Mouse (Mus musculus) liver, embryonic 16.5 days (tissue): ENCODE data around the gene Fip1l1. TPM values are rescaled to one million over a fixed set of nuclear protein-coding genes. Genes with fewer than 3 reads are reported as not detected.

Experiments
- ATAC-seq: fragments of 200-750 bp; cut with Nextera tagmentation; 2 replicates; pipeline ENCODE4 v1.8.0; 2017; ENCODE audit warnings: low read depth, mild to moderate bottlenecking, moderate number of reproducible peaks, moderate library complexity
- H3K27ac ChIP-seq: fragments of 300-500 bp; sonication (generic); 2 replicates; pipeline ENCODE4 v1.5.1; 2014; ENCODE audit warnings: mild to moderate bottlenecking, low read length
- H3K27me3 ChIP-seq: fragments of 300-500 bp; sonication (generic); 2 replicates; pipeline ENCODE4 v1.6.1; 2014; ENCODE audit warnings: low read depth, low read length, mixed read lengths; ENCODE audit not compliant: control insufficient read depth, insufficient read depth
- H3K36me3 ChIP-seq: fragments of 300-500 bp; sonication (generic); 2 replicates; pipeline ENCODE4 v1.6.1; 2014; ENCODE audit warnings: mild to moderate bottlenecking; ENCODE audit not compliant: control insufficient read depth, insufficient read depth
- H3K4me1 ChIP-seq: fragments of 300-500 bp; sonication (generic); 2 replicates; pipeline ENCODE4 v1.6.1; 2014; ENCODE audit warnings: low read depth, low read length, mixed read lengths; ENCODE audit not compliant: control insufficient read depth
- H3K4me2 ChIP-seq: fragments of 300-500 bp; sonication (generic); 2 replicates; pipeline ENCODE4 v1.6.1; 2014; ENCODE audit warnings: low read depth, low read length, mixed read lengths
- H3K4me3 ChIP-seq: fragments of 300-500 bp; sonication (generic); 2 replicates; pipeline ENCODE4 v1.5.1; 2014; ENCODE audit warnings: low read depth, mild to moderate bottlenecking, low read length
- H3K9ac ChIP-seq: fragments of 300-500 bp; sonication (generic); 2 replicates; pipeline ENCODE4 v1.6.1; 2014; ENCODE audit warnings: low read depth, low read length
- H3K9me3 ChIP-seq: fragments of 300-500 bp; sonication (generic); replicated peaks from 2 replicates; pipeline ENCODE4 v1.6.1; 2016; ENCODE audit warnings: low read length; ENCODE audit not compliant: control insufficient read depth
- WGBS: fragments of 180-500 bp; shearing (Covaris S2); extraction: QIAGEN DNeasy Blood & Tissue Kit; methylation state at CpG from one replicate; pipeline ENCODE4 v1.1.7; 2014; ENCODE audit not compliant: insufficient replicate concordance; 5-methylcytosine and 5-hydroxymethylcytosine counted together
- polyA plus RNA-seq: library from polyadenylated mRNA; unstranded; fragments of >200 nt; fragmentation: Nextera tagmentation; extraction: Ambion mirVana; gene quantifications from 2 replicates; pipeline ENCODE4 v1.2.1, GENCODE M21; 2015

Gene Fip1l1
- polyA plus RNA-seq, 1 experiment from 2014 or later = 29.3 TPM

DNA sequence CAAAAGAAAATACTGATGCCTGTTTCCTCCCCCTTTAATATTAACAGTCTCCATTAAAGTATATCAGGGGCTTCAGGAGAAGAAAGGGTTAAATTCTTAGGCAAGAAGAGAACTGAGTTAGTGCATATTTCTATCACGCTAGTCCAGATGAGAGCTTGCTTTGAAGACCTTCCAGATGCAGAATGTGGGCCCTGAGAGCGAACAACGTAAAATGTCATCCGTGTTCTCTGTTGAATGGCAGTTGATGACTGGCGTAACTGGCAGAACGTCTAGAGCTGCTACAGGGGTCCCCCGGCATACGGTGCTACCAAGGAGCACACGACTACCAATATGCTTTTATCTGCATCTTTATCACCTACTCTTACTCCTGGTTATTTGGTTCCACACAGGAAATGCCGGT is 67.1 kb downstream of the Fip1l1 start:
- no peak for ATAC-seq

DNA sequence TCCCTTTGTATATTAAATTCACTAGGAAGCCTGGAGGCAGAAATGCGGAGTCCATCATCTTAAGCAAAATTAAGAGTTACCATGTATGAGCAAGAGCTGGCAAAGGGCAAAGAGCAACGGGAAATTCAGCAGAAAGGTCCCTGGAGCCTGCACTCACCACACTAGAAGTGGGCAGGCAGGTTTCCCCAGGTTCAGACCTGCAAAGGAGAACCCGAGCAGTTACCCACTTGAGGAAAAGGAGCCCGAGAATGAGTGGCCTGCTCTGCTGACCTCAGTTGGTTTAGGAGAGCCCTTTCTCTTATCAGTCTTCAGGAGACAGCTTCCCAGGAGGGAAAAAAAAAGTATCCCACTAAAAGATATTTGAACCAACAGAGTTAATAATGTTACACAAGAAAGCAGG is 68.1 kb downstream of the Fip1l1 start:
- Histone ChIP-seq H3K9me3 (no peaks in the 10 kb centered on the region), H3K27me3 (no peaks in the 10 kb centered on the region), H3K9ac (no peak overlapping the region), H3K4me1 (no peaks in the 10 kb centered on the region), H3K4me2 (no peak overlapping the region), H3K4me3 (no peak overlapping the region), H3K36me3 (no peaks in the 10 kb centered on the region), H3K27ac (no peak overlapping the region)
- ATAC-seq = no peak
- whole genome bisulfite sequencing = 61% methylated on average over 4 of the region's 4 CpGs

More for the DNA sequence above, 67.1 kb downstream of the Fip1l1 start:
- 78% methylated on average over 10 of the region's 10 CpGs for WGBS
- Histone ChIP-seq H3K9me3 (no peaks in the 10 kb centered on the region), H3K4me1 (no peaks in the 10 kb centered on the region), H3K4me2 (no peak overlapping the region), H3K27me3 (no peaks in the 10 kb centered on the region), H3K4me3 (no peak overlapping the region), H3K36me3 (no peaks in the 10 kb centered on the region), H3K9ac (no peak overlapping the region), H3K27ac (no peak overlapping the region)

DNA sequence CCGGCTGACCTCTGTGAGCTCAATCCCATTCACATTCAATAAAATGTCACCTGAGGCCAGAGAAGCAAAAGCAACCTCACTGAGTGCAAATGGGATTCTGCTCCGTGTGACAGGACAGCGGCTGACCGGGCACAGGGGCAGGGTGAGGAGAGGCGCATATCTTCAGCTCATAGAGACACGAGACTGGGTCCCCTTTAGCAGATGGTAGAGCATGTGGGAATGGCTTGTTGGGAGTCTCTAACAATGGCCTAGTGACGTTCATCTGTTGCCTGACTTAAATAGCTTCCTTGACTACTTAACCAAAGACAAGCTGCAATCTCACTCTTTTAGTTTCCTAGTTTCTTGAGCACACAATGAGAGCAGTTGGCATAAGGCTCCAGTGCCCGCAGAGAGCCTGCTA is 71.0 kb downstream of the Fip1l1 start:
- ATAC-seq = no peak
- Histone ChIP-seq H3K4me1 (no peaks in the 10 kb centered on the region), H3K27ac (no peak overlapping the region), H3K4me2 (no peak overlapping the region), H3K27me3 (no peaks in the 10 kb centered on the region), H3K36me3 (no peaks in the 10 kb centered on the region), H3K9me3 (no peaks in the 10 kb centered on the region), H3K9ac (no peak overlapping the region), H3K4me3 (no peak overlapping the region)
- 73% methylated on average over 8 of the region's 8 CpGs for WGBS

DNA sequence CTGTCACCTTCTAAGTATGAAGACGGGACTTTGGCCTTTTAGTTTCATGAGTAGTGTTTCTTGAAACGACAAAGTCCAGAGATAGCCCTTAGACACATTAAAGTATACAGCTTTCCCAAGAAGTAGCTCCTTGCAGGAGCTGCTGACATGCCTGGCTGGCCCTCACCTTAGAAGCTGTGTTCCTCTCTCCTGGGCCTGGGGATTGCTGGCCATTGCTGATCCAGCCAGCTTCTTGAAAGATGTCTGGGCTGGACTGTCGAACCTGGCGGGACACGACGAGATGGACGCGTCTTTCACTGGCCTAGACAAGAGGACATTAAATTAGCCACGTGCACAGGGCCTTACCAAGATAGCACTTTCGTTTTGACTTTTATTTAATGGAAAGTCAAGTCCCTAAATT is 75.3 kb downstream of the Fip1l1 start:
- Histone ChIP-seq H3K4me2 (no peak overlapping the region), H3K9me3 (no peaks in the 10 kb centered on the region), H3K4me3 (no peak overlapping the region), H3K27me3 (no peaks in the 10 kb centered on the region), H3K27ac (no peak overlapping the region), H3K9ac (no peak overlapping the region), H3K36me3 (no peaks in the 10 kb centered on the region), H3K4me1 (no peaks in the 10 kb centered on the region)
- 70% methylated on average over 10 of the region's 10 CpGs for WGBS
- ATAC-seq = no peak

DNA sequence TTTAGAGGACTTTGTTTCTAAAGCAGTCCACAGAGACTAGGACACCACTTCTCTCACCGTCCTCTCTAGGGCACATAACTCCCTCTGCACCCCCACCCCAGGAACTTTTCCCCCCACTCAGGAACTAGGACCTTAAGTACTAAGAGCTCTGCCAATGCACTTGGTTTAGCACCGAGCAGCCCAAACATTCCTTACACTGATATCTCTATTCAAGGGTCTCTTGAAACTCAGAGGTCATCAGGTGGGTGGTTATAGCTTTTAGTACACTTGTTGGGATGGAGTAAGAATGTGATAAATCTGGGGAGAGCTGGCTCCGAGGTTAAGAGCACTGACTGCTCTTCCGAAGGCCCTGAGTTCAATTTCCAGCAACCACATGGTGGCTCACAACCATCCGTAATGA is 77.5 kb downstream of the Fip1l1 start:
- H3K4me2 ChIP-seq = no peak overlapping the region
- no peaks in the 10 kb centered on the region for H3K27me3 ChIP-seq
- 69% methylated on average over 5 of the region's 5 CpGs for WGBS
- no peaks in the 10 kb centered on the region for H3K9me3 ChIP-seq
- no peak for ATAC-seq
- H3K4me1 ChIP-seq = no peaks in the 10 kb centered on the region
- no peak overlapping the region for H3K27ac ChIP-seq
- no peak overlapping the region for H3K4me3 ChIP-seq
- H3K9ac ChIP-seq = no peak overlapping the region
- no peaks in the 10 kb centered on the region for H3K36me3 ChIP-seq

DNA sequence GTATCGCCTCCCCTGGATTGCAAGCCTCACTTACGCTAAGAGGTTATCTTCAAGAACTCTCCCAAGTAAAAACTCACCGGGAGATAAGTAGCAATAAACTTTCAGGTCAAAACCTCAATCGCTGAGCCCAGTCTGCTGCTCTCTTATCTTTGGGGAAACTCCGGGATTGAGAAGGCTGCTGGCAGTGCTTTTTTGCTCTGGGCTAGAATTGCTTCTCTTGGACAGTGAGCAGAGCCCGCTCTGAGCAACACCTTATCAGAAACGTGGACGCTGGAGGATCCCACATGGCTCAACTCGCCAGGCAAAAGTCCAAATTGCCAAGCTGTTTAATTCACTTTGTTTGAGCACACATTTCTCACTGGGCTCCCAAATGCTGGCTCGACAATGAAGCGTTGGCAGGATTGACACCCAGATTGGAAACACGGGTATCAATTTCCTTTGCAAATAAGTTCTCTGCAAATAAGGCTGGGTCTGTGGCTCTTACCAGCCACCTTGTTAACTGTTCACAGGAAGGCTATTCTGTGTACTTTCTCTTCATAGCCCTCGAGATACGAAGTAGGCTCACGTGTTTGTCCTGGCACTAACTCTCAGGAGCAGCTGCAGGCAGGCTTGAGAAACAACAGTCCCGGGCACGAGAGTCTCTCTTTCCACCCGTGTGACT is 78.4 kb downstream of the Fip1l1 start:
- 36% methylated on average over 18 of the region's 18 CpGs for WGBS
- Histone ChIP-seq H3K9ac (no peak overlapping the region), H3K36me3 (no peaks in the 10 kb centered on the region), H3K4me3 (no peak overlapping the region), H3K27me3 (no peaks in the 10 kb centered on the region), H3K4me1 (no peaks in the 10 kb centered on the region), H3K9me3 (no peaks in the 10 kb centered on the region), H3K4me2 (peak overlapping the region; percentile 30; the same call in 1 of the 2 replicates), H3K27ac (no peak overlapping the region)
- no peak for ATAC-seq

DNA sequence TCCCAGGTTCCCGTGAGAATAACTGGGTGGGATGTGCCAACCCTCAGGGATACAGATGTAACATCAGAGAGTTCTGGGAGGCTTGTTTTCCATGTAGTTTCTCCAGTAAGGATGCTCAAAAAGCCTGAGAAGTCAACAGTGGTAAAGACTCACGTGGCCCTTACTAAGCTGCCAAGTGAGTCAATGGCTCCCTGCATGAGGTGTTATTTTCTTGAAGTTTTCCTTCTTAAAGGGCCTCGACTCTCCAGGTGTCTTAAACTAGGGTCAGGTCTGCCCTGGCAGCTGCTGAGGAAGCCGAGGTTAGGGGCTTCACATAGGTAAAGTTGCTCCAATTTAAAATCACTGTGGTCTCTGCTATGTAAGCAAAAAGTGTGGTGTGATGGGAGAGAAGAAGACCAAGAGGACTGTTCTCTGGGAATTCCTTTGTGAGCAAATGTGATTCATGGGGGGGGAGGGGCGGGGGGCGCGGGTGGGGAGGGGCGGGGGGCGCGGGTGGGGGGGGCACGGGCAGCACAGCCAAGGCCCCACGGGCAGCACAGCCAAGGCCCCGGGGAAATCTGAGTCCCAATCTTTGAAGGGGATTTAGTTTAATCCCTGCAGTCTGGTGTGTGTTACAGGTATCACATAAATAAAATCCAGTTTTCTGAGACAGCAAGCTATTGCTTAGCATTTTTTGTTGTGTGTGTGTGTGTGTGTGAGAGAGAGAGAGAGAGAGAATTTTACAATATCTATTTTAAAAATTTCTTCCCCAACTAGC is 82.7 kb downstream of the Fip1l1 start:
- Histone ChIP-seq H3K4me3 (no peak overlapping the region), H3K4me1 (no peaks in the 10 kb centered on the region), H3K9ac (no peak overlapping the region), H3K4me2 (no peak overlapping the region), H3K27ac (no peak overlapping the region), H3K36me3 (no peaks in the 10 kb centered on the region), H3K27me3 (no peaks in the 10 kb centered on the region), H3K9me3 (no peaks in the 10 kb centered on the region)
- WGBS = 59% methylated on average over 7 of the region's 13 CpGs
- no peak for ATAC-seq

DNA sequence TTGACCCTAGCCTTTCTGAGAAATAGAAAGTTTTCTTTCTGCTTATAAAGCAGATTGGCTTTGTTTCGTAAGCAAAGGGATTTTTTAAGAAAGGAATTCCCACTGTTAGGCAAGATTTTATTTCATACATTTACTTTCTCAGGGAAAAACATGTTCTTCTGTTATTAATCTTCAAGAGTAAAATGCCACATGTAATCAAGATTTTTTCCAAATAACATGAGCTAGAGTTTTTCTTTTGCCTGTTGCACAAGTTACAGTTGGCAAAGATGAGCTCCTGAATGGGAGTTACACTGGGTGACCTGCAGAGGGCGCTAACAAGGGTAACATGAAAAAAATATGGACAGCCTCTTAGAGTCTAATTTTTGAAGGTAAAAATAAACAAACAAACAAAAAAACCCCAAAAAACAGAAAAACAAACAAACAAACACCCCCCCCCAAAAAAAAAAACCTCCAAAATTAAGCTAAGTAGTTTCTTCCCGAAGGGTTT is 83.4 kb downstream of the Fip1l1 start:
- no peak overlapping the region for H3K27ac ChIP-seq
- WGBS = 59% methylated on average over 3 of the region's 3 CpGs

More for the DNA sequence above, 83.4 kb downstream of the Fip1l1 start:
- H3K9ac ChIP-seq = no peak overlapping the region
- no peaks in the 10 kb centered on the region for H3K4me1 ChIP-seq
- no peak overlapping the region for H3K4me2 ChIP-seq
- H3K9me3 ChIP-seq = no peaks in the 10 kb centered on the region
- H3K27me3 ChIP-seq = no peaks in the 10 kb centered on the region
- no peak overlapping the region for H3K4me3 ChIP-seq
- ATAC-seq = no peak
- H3K36me3 ChIP-seq = no peaks in the 10 kb centered on the region
